Mouse (Mus musculus) central nervous system, embryonic 11.5 days (tissue): Measurements from ENCODE around the gene Rrad. TPM values are rescaled to one million over a fixed set of nuclear protein-coding genes. Genes with fewer than 3 reads are reported as not detected.

Experiments
- polyA plus RNA-seq: library from polyadenylated mRNA; depleted of rRNA; stranded (reverse); fragments of >200 nt; gene quantifications from 2 replicates; pipeline ENCODE4 v1.2.3, GENCODE M21; 2012; rRNA removed

Gene Rrad
- 2.6 and 5.8 TPM in 2 replicates for polyA plus RNA-seq

GRCm38 (mm10) chr8:104630981-104631663 lies at the start of gene Rrad:
Rrad (minus strand) TSS chr8:104631327.

GRCm38 (mm10) chr8:104641426-104642323 lies 10.5 kb upstream of the Rrad start, which contains the start of gene Ciao2b:
Ciao2b (minus strand) TSS chr8:104641965.

GRCm38 (mm10) chr8:104624161-104624560 lies 7.0 kb downstream of the Rrad start, which contains the start of gene Cdh16:
Cdh16 (minus strand) TSS chr8:104624396.

GRCm38 (mm10) chr8:104591133-104591834 lies 39.8 kb downstream of the Rrad start, which contains the start of gene Pdp2:
Pdp2 (plus strand) TSS chr8:104591451.

Other genes starting within 250 kb of the Rrad start
- gene Cmtm4, start 235.5 kb downstream of the Rrad start, polyA plus RNA-seq = 15.4 and 17.8 TPM in 2 replicates
- gene Dync1li2, start 188.3 kb downstream of the Rrad start, polyA plus RNA-seq = 87.6 and 96.0 TPM in 2 replicates
- 0.11 and 0.22 TPM in 2 replicates for gene Terb1, start 121.4 kb downstream of the Rrad start, polyA plus RNA-seq
- gene Nae1, start 96.7 kb downstream of the Rrad start, polyA plus RNA-seq = 61.2 and 99.5 TPM in 2 replicates
- 0.61 and 0.83 TPM in 2 replicates for gene Car7, start 96.6 kb downstream of the Rrad start, polyA plus RNA-seq
- gene Pdp2, start 39.9 kb downstream of the Rrad start, polyA plus RNA-seq = 6.7 and 7.3 TPM in 2 replicates
- gene Cdh16, start 6.9 kb downstream of the Rrad start, polyA plus RNA-seq = 0.26 and 0.72 TPM in 2 replicates
- 60.9 and 61.1 TPM in 2 replicates for gene Ciao2b, start 10.6 kb upstream of the Rrad start, polyA plus RNA-seq
- 0.07 and 0.13 TPM in 2 replicates for gene Ces2a, start 102.7 kb upstream of the Rrad start, polyA plus RNA-seq
- 0.12 and 0.16 TPM in 2 replicates for gene Ces2b, start 200.2 kb upstream of the Rrad start, polyA plus RNA-seq
- gene Ces2c, start 215.7 kb upstream of the Rrad start, polyA plus RNA-seq = not detected in 2 replicates